Mouse (Mus musculus) Muller cell, postnatal 12 days (primary cell): ENCODE results near the gene Snx21.

ENCODE experiments used
- DNase-seq: peaks from one replicate; pipeline ENCODE4 v3.0.0-alpha.2; 2015; ENCODE audit errors: inconsistent ontology term

Gene Snx21

GRCm38 (mm10) chr2:164770279-164770678 lies 15.3 kb upstream of the Snx21 start:
- DNase-seq, result no peak

DNA sequence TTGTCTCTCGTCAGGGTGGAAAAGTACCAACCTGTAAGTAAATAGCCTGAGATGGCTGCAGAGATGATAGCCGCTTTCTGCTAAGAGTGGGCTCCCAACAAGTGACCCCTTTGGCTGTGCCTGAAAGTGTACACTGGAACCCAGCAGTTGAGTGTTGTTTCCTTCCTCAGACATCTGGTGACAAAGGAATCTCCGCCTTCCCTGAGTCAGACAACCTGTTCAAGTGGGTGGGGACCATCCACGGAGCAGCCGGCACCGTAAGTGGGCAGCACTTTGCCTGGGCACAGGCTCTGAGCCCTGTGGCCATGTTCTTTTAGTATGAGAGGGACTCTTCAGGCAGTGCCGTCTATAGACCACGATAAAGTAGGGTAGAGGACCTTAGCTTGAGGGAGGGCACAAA lies 14.5 kb upstream of the Snx21 start:
- DNase-seq, result no peak

DNA sequence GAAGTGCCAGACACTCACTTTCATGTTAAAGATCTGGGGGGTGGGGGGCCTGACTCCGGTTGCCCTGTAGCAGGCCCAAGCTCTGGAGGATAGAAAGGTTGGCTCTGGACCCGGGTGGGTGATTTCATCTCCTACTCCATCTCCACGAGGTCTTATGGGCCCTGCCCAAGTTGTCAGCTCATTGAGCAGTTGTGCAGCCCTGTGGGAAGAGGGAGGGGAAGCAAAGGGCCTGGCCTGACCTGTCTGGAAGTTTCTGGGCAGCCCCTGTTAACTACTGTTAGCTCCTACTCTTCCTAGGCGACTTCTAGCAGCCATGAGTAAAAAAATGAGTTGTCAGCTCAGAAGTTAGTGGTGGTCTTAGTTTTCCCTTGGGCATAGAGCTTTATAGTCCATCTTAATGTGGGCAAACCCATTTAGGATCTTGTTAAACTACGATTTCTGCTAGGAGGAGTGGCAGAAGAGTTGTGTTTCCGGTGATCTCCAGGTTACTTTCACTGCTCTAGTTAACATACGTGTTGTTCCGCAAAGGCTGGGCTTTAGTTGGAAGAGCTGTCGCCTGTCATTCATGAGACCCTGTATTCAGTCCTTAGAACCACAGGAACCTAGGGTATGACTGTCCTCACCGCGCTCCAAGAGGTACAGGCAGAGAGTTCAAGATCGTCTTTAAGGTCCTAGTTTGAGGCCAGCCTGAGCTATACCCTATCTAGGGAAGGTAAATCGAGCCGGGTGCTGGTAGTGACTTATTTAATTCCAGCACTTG lies 12.2 kb upstream of the Snx21 start:
- no peak for DNase-seq

DNA sequence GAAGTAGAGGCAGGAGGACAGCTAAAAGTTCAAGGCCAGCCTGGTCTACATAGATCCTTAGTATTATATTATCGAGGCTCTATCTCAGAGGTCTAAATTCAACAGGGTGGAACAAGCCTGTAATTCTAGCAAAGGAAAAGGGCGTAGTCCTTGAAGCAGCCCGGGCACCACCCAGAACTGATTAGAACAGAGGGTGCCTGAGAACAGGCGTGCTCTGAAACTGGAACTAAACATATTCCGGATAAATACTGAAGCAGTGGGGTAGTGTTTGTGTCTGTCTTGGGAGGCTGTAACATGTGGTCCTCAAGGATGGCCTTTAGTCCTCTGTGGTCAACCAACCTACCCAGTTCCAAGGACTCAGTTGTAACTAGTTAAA lies 11.6 kb upstream of the Snx21 start:
- DNase-seq, result no peak

- peak; percentile 54 for DNase-seq
These were observed 9.5 kb upstream of the Snx21 start for GRCm38 (mm10) chr2:164776130-164776529.

GRCm38 (mm10) chr2:164776801-164777200 lies 8.8 kb upstream of the Snx21 start:
- no peak for DNase-seq

DNA sequence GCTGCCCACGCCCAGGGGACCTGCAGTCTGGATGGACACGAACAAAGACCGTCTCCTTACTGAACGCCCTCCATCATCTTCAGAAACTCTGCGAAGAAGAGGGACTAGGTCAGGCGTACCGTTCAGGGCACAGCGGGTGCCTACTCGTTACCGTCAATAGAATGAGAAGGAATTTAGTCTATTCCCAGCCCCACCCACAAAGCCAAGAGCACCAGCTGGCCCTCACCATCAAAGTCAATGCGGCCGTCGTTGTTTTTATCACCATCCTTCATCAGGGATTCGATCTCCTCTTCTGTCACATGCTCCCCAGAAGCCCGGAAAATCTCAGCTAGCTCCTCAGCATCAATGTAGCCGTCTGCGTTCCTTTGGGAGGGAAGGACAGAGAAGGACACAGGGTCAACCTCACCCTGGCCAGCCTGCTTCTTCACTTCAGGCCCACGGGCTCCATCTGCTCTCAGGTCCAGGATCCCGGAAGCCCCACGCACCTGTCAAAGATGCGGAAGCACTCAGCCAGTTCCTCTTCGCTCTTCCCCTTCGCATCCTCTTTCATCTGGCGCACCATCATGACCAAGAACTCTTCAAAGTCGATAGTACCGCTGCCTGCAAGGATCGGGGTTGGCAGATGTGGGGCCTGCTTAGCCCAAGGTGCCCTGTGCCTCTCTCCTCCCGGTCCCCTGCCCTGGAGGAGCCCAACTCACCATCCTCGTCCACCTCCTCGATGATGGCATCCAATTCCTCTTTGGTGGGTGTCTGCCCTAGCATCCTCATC lies 8.2 kb upstream of the Snx21 start:
- no peak for DNase-seq

DNA sequence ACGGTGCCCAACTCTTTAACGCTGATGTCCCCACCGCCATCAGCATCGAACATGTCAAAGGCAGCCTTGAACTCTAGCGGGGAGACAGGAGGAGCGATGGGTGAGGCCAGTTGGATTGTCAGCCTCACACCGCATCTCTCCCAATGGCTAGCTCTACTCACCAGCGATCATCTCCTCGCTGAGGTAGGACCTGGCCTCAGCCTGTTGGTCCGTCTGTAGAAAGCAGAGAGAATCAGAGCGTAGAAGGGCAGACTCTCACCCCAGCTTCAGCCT lies 7.7 kb upstream of the Snx21 start:
- DNase-seq, result no peak

- no peak for DNase-seq
These were observed 6.8 kb upstream of the Snx21 start for GRCm38 (mm10) chr2:164778809-164779208.

GRCm38 (mm10) chr2:164779481-164780086 lies 6.0 kb upstream of the Snx21 start, which contains the start of gene Tnnc2:
Gene Tnnc2, minus strand, starts transcription at chr2:164779967.
- no peak for DNase-seq

DNA sequence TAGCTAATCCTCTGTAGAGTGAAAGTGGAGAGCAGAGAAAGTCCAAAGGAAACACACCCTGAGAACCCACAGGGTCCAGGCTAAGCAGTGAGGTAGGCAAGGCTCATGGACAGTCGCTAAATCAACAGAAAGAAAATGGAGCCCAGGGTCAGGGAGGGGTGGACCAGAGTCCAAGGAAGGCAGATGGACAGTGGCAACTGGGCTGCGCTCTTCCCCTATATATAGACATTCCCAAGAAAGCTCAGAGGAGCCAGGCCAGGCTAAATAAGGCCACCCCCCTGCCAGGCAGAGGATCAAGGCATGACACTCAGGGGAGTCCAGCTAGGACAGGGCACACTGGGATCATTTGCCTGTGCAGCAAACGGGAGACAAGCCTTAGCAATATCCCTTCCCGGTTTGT lies 3.7 kb upstream of the Snx21 start:
- no peak for DNase-seq

DNA sequence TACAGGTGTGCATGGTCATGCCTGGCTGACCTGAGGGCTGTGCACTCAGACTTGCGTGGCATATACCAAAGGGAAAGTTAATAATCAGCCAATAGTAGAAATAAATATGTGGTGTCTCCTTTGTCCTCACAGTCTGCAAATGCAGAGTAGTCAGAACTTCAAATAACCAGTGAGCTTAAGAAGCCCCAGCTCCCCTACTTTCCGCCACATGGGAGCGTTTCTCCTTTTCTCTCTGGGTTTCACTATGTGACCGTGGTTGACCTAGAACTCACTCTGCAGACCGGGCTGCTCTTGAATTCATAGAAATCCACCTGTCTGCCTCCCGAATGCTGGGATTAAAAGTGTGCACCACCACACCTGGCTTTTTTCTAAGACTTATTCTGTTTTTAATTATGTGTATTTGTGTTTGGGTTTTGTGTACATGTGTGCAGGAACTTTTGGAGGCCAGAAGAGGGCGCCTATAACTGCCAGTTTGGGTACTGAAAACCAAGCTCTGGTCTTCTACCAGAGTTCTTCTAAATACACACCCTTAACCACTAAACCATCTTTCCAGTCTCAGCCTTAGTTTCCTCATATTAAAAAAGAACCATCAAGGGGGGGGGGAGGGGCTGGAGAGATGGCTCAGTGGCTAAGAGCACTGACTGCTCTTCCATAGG lies 1.6 kb upstream of the Snx21 start:
- no peak for DNase-seq

GRCm38 (mm10) chr2:164784869-164785420 lies 678 bp upstream of the Snx21 start:
- no peak for DNase-seq

DNA sequence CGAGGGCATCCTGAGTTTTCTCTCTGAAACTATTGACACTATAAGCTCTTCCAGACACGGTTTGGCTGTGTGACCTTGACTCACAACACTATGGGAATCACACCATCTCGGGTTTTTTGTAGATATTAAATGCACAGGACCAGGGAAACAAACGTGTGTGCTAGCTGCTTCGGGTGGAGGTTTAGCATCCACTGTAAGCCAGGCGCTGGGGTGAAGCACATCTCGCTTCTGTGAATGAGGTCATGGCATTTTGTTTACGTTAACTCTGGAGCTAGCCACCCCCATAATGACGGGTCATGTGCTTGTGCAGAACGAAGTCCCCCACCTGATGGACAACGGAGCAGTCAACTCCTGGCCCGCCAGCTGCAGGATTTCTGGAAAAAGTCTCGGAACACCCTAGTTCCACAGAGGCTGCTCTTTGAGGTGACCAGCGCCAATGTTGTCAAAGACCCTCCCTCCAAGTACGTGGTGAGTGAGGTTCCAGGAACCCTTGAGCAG lies 814 bp downstream of the Snx21 start:
- no peak for DNase-seq

DNA sequence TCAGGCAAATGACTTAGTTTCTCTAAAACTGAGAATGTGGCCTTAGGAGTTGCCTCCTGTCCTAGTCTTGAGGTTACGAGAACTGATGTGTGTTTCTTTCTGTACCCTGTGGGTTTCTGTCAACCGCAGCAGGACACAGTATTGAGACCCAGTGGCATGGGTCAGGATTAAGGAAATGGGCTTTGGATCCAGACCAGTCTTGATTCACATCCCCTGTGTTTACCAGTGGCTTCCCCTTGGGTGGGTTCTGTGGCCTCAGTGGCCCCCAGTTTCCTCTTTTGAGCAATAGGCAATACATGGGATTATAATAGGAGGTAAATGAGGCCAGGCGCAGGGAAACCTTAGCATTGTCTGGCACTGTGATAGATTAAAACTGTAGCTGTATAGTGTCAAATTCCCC lies 1.4 kb downstream of the Snx21 start:
- DNase-seq, result no peak

GRCm38 (mm10) chr2:164787779-164788178 lies 2.2 kb downstream of the Snx21 start:
- no peak for DNase-seq

DNA sequence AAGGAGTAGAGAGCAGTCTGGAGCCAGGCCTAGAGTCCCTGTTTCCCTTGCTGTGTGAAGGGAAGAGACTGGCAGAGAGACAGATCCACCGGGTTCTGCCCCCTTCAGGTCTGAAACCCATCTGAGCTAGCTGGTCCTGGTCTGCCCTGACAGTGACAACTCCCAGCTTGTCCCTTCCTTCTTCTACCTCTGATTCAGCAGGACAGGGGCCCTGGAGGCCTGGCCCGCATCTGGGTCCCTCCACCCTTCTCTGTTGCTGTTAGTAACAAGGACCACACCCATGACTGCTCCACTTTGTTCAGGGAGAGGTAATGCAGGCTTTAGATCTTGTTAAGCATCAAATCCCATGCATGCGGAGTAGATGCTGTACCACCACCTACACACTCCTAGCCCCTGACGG lies 2.8 kb downstream of the Snx21 start:
- DNase-seq, result no peak

- DNase-seq, result no peak
These were observed 4.8 kb downstream of the Snx21 start for GRCm38 (mm10) chr2:164790451-164790850.

- DNase-seq, result no peak
These were observed 6.2 kb downstream of the Snx21 start for GRCm38 (mm10) chr2:164791841-164792261.

GRCm38 (mm10) chr2:164792400-164793190 lies 7.0 kb downstream of the Snx21 start:
- DNase-seq, result no peak

GRCm38 (mm10) chr2:164793236-164793635 lies 7.6 kb downstream of the Snx21 start:
- peak; percentile 71 for DNase-seq
